Mouse (Mus musculus) limb, embryonic 14.5 days (tissue): ENCODE data around the gene Sfta2. TPM values are rescaled to one million over a fixed set of nuclear protein-coding genes. Genes with fewer than 3 reads are reported as not detected.

Experiments used
- ATAC-seq: fragments of 200-750 bp; cut with Nextera tagmentation; 2 replicates; pipeline ENCODE4 v1.8.0; 2017; ENCODE audit warnings: low read depth, moderate number of reproducible peaks, moderate TSS enrichment; ENCODE audit not compliant: low FRiP score
- DNase-seq: peaks from one replicate; pipeline ENCODE4 v3.0.0-alpha.2; 2015; ENCODE audit warnings: low spot score
- H3K27ac ChIP-seq: fragments of 300-500 bp; sonication (generic); replicated peaks from 2 replicates; pipeline ENCODE4 v1.5.1; 2014; ENCODE audit warnings: low read depth, mild to moderate bottlenecking, low read length, moderate library complexity, mixed read lengths
- H3K27me3 ChIP-seq: fragments of 300-500 bp; sonication (generic); 2 replicates; pipeline ENCODE4 v1.6.1; 2014; ENCODE audit warnings: low read length, mixed read lengths; ENCODE audit not compliant: control insufficient read depth, insufficient read depth
- H3K36me3 ChIP-seq: fragments of 300-500 bp; sonication (generic); 2 replicates; pipeline ENCODE4 v1.6.1; 2014; ENCODE audit warnings: mild to moderate bottlenecking, low read length, moderate library complexity, mixed read lengths; ENCODE audit not compliant: control insufficient read depth, insufficient read depth
- H3K4me1 ChIP-seq: fragments of 300-500 bp; sonication (generic); 2 replicates; pipeline ENCODE4 v1.6.1; 2014; ENCODE audit warnings: antibody characterized with exemption, low read length, mixed read lengths; ENCODE audit not compliant: control insufficient read depth, insufficient read depth
- H3K4me2 ChIP-seq: fragments of 300-500 bp; sonication (generic); replicated peaks from 2 replicates; pipeline ENCODE4 v1.6.1; 2014; ENCODE audit warnings: low read depth, mild to moderate bottlenecking, low read length, moderate library complexity; ENCODE audit not compliant: severe bottlenecking
- H3K4me3 ChIP-seq: fragments of 300-500 bp; sonication (generic); replicated peaks from 2 replicates; pipeline ENCODE4 v1.5.1; 2014; ENCODE audit warnings: low read length
- H3K9ac ChIP-seq: fragments of 300-500 bp; sonication (generic); 2 replicates; pipeline ENCODE4 v1.6.1; 2014; ENCODE audit warnings: mild to moderate bottlenecking, low read depth, low read length, moderate library complexity; ENCODE audit not compliant: severe bottlenecking
- H3K9me3 ChIP-seq: fragments of 300-500 bp; sonication (generic); 2 replicates; pipeline ENCODE4 v1.6.1; 2016; ENCODE audit warnings: low read length; ENCODE audit not compliant: control insufficient read depth
- POLR2A ChIP-seq: fragments of 200-500 bp; IDR thresholded peaks from 2 replicates; pipeline ENCODE4 v1.8.0; 2012; ENCODE audit warnings: inconsistent platforms, mild to moderate bottlenecking, moderate library complexity, borderline replicate concordance; ENCODE audit not compliant: insufficient read depth, insufficient read length; ENCODE audit errors: extremely low read depth
- WGBS: fragments of 180-500 bp; shearing (Covaris S2); extraction: QIAGEN DNeasy Blood & Tissue Kit; methylation state at CpG from one replicate; pipeline ENCODE4 v1.1.7; 2014; 5-methylcytosine and 5-hydroxymethylcytosine counted together
- polyA plus RNA-seq, 2 experiments: library from polyadenylated mRNA; depleted of rRNA in 1 of 2; stranded (reverse) in 1 of 2; unstranded in 1 of 2; fragments of >200 nt; fragmentation: Nextera tagmentation in 1 of 2; extraction: Ambion mirVana in 1 of 2; gene quantifications; 2 replicates each; pipeline versions ENCODE4 v1.2.1 to v1.2.3; 2012 to 2014

Gene Sfta2
- polyA plus RNA-seq, 2 experiments: not detected

DNA sequence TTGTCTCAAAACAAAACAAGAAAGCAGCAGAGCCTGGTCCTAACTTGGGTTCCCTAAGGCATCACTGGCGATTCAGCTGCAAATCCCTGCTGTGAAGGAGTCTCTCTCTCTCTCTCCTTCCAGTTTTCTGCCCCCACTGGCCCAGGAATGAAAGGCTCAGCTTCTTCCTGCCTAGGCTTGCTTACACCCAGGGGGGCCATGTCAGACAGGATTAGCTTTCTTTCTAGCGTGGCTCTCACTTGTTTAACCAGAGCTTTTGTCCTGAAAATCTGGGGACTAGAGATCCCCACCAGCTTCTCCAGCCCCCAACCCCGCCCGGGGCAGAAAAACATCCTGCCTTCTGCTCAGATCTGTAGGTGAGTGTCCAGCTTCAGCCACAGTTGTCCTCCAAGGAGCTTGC, 13.0 kb upstream of the Sfta2 start:
- no peak for DNase-seq
- 33% methylated on average over 4 of the region's 4 CpGs for WGBS
- no peak overlapping the region for H3K4me2 ChIP-seq
- no peaks in the 10 kb centered on the region for H3K9me3 ChIP-seq
- H3K4me1 ChIP-seq: peaks cover 4% of the 10 kb centered on the region; the same call in 1 of the 2 replicates
- no peaks in the 10 kb centered on the region for H3K36me3 ChIP-seq
- H3K27me3 ChIP-seq: no peaks in the 10 kb centered on the region; the same call in 1 of the 2 replicates
- no peak overlapping the region for H3K4me3 ChIP-seq
- H3K9ac ChIP-seq: no peak overlapping the region
- ATAC-seq: no peak
- no peak overlapping the region for H3K27ac ChIP-seq
- no peak for TF ChIP-seq POLR2A

DNA sequence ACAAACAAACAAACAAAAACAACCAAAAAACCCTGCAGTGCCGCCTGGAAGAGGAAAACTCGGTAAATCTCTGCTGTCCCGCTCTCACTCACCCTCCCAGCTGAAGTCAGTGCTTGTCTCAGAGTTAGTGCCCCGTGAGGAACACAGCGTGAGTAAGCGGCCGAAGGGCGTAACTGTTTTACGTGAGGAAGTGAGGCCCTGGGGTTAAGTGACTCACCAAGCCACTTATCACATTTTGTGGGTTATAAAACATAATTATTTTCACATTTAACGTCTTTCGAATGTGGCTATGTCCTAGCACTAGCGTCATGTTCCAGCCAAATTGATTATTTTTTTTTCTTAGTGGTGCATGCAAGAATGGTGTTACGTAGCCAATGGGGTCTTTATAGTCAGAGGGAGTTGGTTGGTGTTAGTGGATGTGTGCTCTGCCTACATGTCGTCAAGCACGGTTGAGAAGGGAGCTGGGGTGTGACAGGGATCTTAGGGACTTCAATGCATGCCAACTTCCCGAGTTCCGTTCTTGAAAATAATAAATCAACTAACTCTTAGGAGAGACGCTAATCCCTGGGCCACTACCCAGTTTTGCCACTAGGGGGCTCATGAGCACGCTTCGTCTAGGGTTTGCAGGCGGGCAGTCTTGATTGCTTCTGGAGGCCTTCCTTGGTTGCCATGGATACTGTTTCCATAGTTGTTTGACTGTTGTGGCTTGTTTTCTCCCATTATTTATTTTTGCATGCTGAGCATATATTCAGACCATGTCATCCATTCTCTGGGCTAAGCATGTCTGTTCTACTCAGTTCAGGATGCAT, 10.7 kb upstream of the Sfta2 start:
- WGBS: 29% methylated on average over 21 of the region's 21 CpGs
- Histone ChIP-seq H3K9ac (no peak overlapping the region), H3K4me3 (no peak overlapping the region), H3K27ac (no peak overlapping the region), H3K27me3 (no peaks in the 10 kb centered on the region; the same call in 1 of the 2 replicates), H3K36me3 (no peaks in the 10 kb centered on the region), H3K9me3 (no peaks in the 10 kb centered on the region), H3K4me1 (peaks cover 2% of the 10 kb centered on the region; the same call in 1 of the 2 replicates), H3K4me2 (0 out of 2 replicates have a peak overlapping the region, but pooled peaks have one; percentile 16)
- ATAC-seq (peak; percentile 75), DNase-seq (peak; percentile 81)
- TF ChIP-seq POLR2A: no peak

DNA sequence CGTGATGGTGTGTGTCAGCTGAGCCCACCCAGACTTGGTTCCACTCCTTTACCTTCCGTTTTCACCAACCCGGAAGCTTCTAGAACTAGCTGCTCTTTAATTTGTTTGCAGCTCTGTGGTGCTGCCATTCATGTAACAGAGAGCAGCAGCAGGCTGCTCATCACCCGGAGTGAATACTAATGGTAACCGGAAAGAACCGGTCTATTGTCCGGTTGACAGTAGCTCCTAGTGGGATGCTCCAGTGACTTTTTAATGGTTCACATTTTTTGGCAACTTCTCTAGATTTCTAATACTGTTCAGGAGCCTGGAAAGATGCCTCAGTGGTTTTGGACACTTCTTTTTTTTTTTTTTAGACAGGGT, 10.2 kb upstream of the Sfta2 start:
- DNase-seq (no peak), ATAC-seq (no peak)
- no peaks in the 10 kb centered on the region for H3K9me3 ChIP-seq
- H3K4me1 ChIP-seq: peaks cover 2% of the 10 kb centered on the region; the same call in 1 of the 2 replicates
- no peak overlapping the region for H3K27ac ChIP-seq
- H3K36me3 ChIP-seq: no peaks in the 10 kb centered on the region
- no peak overlapping the region for H3K4me2 ChIP-seq
- no peak for TF ChIP-seq POLR2A
- WGBS: 94% methylated on average over 7 of the region's 7 CpGs
- no peak overlapping the region for H3K4me3 ChIP-seq
- H3K27me3 ChIP-seq: no peaks in the 10 kb centered on the region; the same call in 1 of the 2 replicates
- H3K9ac ChIP-seq: no peak overlapping the region

DNA sequence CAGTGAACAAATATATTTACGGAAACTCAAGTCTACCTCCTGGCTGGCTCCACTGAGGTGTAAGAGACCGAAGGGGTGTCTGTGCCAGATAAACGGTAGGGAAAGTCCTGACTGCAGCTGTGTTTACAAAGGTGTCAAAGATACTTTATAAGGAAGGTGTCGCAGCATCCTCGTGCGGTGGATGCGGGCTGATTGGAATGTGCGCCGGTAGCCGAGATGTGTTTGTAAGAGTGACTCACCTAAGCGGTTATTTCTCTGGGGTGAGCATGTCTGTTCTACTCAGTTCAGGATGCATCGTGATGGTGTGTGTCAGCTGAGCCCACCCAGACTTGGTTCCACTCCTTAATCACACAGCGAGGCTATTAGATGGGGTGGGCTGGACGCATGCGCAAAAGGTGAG, 9.6 kb upstream of the Sfta2 start:
- Histone ChIP-seq H3K36me3 (no peaks in the 10 kb centered on the region), H3K9me3 (no peaks in the 10 kb centered on the region), H3K4me1 (peaks cover 2% of the 10 kb centered on the region; the same call in 1 of the 2 replicates), H3K27me3 (no peaks in the 10 kb centered on the region; the same call in 1 of the 2 replicates), H3K9ac (no peak overlapping the region), H3K4me3 (no peak overlapping the region), H3K27ac (no peak overlapping the region), H3K4me2 (no peak overlapping the region)
- DNase-seq (no peak), ATAC-seq (no peak)
- no peak for TF ChIP-seq POLR2A
- WGBS: 93% methylated on average over 15 of the region's 15 CpGs

DNA sequence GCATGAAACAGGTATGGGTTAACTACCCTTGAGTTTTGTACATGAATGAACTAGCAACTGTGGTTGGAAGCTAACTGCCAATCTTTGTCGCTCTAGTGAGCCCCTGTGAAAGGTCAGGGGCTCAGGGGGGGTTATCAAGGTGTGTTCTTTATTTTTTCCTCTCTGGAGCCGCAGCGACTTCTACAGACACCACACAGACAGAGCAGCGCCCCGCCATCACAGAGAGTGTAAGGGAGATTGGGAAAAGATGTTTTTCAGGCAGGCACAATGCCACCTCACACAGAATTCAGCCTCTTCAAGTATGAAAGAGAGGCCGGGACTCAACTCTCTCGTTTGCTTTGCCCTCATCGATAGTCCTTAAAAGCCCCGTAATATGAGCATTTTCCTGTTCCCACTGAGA, 9.2 kb upstream of the Sfta2 start:
- Histone ChIP-seq H3K36me3 (no peaks in the 10 kb centered on the region), H3K4me1 (peaks cover 2% of the 10 kb centered on the region; the same call in 1 of the 2 replicates), H3K9me3 (no peaks in the 10 kb centered on the region; the same call in 1 of the 2 replicates), H3K27me3 (no peaks in the 10 kb centered on the region; the same call in 1 of the 2 replicates), H3K9ac (no peak overlapping the region), H3K4me3 (no peak overlapping the region), H3K4me2 (no peak overlapping the region), H3K27ac (no peak overlapping the region)
- DNase-seq: no peak
- ATAC-seq: no peak
- WGBS: 83% methylated on average over 9 of the region's 9 CpGs
- TF ChIP-seq POLR2A: no peak
